Mouse (Mus musculus) intestine, postnatal 0 days (tissue): ENCODE measurements around the gene Osm. TPM values are rescaled to one million over a fixed set of nuclear protein-coding genes. Genes with fewer than 3 reads are reported as not detected.

Experiments used
- ATAC-seq: fragments of 200-750 bp; cut with Nextera tagmentation; 2 replicates; pipeline ENCODE4 v1.8.0; 2017; ENCODE audit warnings: mild to moderate bottlenecking, moderate TSS enrichment, moderate library complexity
- H3K27ac ChIP-seq: fragments of 300-500 bp; sonication (generic); 2 replicates; pipeline ENCODE4 v1.5.1; 2014; ENCODE audit warnings: mild to moderate bottlenecking, low read depth, low read length, moderate library complexity
- H3K27me3 ChIP-seq: fragments of 300-500 bp; sonication (generic); replicated peaks from 2 replicates; pipeline ENCODE4 v1.6.1; 2014; ENCODE audit warnings: low read length, mixed read lengths; ENCODE audit not compliant: control insufficient read depth, insufficient read depth
- H3K36me3 ChIP-seq: fragments of 300-500 bp; sonication (generic); 2 replicates; pipeline ENCODE4 v1.6.1; 2014; ENCODE audit warnings: mild to moderate bottlenecking, moderate library complexity; ENCODE audit not compliant: control insufficient read depth, insufficient read depth
- H3K4me1 ChIP-seq: fragments of 300-500 bp; sonication (generic); replicated peaks from 2 replicates; pipeline ENCODE4 v1.6.1; 2014; ENCODE audit warnings: antibody characterized with exemption, low read length, mixed read lengths; ENCODE audit not compliant: control insufficient read depth, insufficient read depth
- H3K4me2 ChIP-seq: fragments of 300-500 bp; sonication (generic); replicated peaks from 2 replicates; pipeline ENCODE4 v1.6.1; 2014; ENCODE audit warnings: low read depth, mild to moderate bottlenecking, moderate library complexity
- H3K4me3 ChIP-seq: fragments of 300-500 bp; sonication (generic); 2 replicates; pipeline ENCODE4 v1.5.1; 2014; ENCODE audit warnings: low read depth, low read length
- H3K9ac ChIP-seq: fragments of 300-500 bp; sonication (generic); 2 replicates; pipeline ENCODE4 v1.6.1; 2014; ENCODE audit warnings: mild to moderate bottlenecking, low read depth, low read length
- H3K9me3 ChIP-seq: fragments of 300-500 bp; sonication (generic); 2 replicates; pipeline ENCODE4 v1.6.1; 2016; ENCODE audit warnings: mixed run types; ENCODE audit not compliant: control insufficient read depth
- CTCF ChIP-seq: sonication (generic); IDR thresholded peaks from 2 replicates; pipeline ENCODE4 v1.5.1; 2016; ENCODE audit warnings: low read depth, mild to moderate bottlenecking, control low read depth, antibody characterized with exemption, moderate library complexity
- whole genome bisulfite sequencing: fragments of 180-500 bp; shearing (Covaris S2); extraction: QIAGEN DNeasy Blood & Tissue Kit; methylation state at CpG from one replicate; pipeline ENCODE4 v1.1.7; 2014; 5-methylcytosine and 5-hydroxymethylcytosine counted together
- polyA plus RNA-seq: library from polyadenylated mRNA; unstranded; fragments of >200 nt; fragmentation: Nextera tagmentation; extraction: Ambion mirVana; gene quantifications from 2 replicates; pipeline ENCODE4 v1.2.1, GENCODE M21; 2015

The Osm gene
- polyA plus RNA-seq, 1 experiment from 2014 or later, result 0.20 TPM

DNA sequence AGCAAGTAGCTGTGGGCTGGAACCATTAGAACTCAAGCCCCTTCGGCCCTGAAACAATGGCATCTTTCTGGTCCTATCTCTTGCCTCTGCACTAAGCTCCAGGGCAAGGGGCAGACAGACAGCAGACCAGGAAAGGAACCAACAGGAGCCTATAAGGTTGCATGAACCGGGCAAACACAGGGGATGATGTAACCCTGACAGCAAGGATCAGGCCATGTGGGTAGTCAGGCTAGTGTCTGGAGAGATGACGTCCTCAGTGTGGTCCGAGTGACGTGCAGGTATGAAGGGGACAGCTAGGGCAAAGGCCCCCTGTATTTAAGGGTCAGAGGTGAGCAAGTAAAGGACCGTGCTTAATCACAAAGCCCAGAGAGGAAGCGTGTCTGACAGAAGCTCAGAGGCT is 14.1 kb downstream of the Osm start:
- Histone ChIP-seq H3K27ac (no peak overlapping the region), H3K4me3 (no peak overlapping the region), H3K36me3 (no peaks in the 10 kb centered on the region), H3K9ac (no peak overlapping the region), H3K9me3 (no peaks in the 10 kb centered on the region), H3K4me1 (peaks cover 7% of the 10 kb centered on the region; the same call in 1 of the 2 replicates), H3K4me2 (no peak overlapping the region), H3K27me3 (no peaks in the 10 kb centered on the region)
- ATAC-seq, result peak; percentile 14; the same call in 1 of the 2 replicates
- 74% methylated on average over 7 of the region's 7 CpGs for WGBS
- TF ChIP-seq CTCF, result no peak

DNA sequence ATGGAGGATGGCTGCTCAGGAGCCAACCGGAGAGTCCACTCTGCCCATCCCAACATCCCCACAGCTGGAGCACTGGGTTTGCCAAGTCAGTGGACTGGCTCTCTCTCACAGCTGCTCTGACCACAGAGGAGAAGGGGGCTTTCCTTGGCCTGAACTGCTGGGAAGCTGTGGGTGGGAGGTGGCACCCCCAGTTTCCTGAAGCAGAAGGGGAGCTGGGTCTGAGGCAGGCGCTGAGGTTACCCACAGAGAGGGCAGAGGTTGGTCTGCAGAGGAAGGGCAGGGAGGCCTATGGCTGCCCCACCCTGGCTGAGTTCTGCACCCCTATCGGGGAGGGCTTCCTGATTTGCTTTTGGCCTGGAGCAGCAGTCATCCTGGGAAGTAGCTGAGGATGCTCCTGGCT is 15.2 kb downstream of the Osm start:
- peaks cover 7% of the 10 kb centered on the region; the same call in 1 of the 2 replicates for H3K4me1 ChIP-seq
- H3K27ac ChIP-seq, result no peak overlapping the region
- no peak overlapping the region for H3K4me3 ChIP-seq
- WGBS, result 66% methylated on average over 3 of the region's 3 CpGs
- H3K9me3 ChIP-seq, result no peaks in the 10 kb centered on the region
- H3K9ac ChIP-seq, result no peak overlapping the region
- no peak for ATAC-seq
- no peak overlapping the region for H3K4me2 ChIP-seq
- H3K27me3 ChIP-seq, result no peaks in the 10 kb centered on the region
- TF ChIP-seq CTCF, result no peak
- no peaks in the 10 kb centered on the region for H3K36me3 ChIP-seq

DNA sequence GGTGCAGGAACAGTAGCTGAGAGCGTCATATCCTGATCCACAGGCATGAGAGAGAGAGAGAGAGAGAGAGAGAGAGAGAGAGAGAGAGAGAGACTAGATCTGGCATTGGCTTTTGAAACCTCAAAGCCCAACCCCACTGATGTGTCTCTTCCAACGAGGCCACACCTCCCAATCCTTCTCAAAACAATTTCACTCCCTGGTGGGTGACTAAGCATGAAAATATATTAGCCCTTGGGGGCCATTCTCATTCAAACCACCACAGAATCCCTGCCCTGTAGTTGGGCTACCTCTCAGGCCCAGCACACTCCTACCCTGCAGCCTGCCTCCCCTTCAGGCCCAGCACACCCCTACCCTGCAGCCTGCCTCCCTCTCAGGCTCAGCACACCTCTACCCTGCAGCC is 16.7 kb downstream of the Osm start:
- no peak for ATAC-seq
- Histone ChIP-seq H3K27ac (no peak overlapping the region), H3K27me3 (no peaks in the 10 kb centered on the region), H3K9me3 (no peaks in the 10 kb centered on the region), H3K9ac (no peak overlapping the region), H3K4me1 (peaks cover 7% of the 10 kb centered on the region; the same call in 1 of the 2 replicates), H3K4me3 (no peak overlapping the region), H3K4me2 (no peak overlapping the region), H3K36me3 (no peaks in the 10 kb centered on the region)
- TF ChIP-seq CTCF, result no peak
- 76% methylated on average over 2 of the region's 2 CpGs for WGBS

DNA sequence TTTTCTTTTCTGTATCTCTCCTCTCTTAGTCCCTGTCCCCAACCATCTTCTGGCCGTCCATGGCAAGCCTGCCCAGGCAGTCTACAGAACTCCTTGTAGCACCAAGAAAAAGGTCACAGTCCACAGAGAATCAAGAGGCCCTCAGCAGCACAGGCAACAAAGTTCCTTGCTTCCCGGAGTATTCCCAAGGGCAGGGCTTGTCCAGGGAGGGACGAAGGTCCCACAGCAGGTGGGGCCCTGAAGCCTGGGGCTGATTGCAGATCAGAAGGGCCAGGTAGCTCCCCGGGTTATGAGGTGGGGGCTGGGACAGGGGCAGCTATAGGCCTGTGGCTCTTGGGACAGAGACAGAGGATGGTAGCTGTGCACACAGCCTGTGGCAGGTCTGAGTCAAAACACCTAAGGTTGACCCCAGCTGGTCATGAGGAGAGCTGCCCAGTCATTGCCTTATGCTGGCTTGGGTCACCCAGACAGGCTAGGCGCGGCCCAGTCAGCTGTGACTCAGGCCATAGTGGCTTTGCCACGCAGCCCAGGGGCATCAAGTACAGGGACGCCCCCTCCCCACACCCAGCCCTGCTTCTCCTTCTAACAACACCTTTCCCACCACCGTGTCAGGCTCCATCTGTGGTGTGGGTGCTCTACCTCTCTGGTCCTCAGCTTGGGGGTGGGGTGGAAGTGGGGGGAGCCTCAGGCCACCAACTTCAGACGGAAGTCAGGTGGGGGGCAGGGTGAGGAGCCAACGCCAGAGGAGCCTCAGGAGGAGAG is 20.8 kb downstream of the Osm start, which contains the start of gene Lif:
Lif (plus strand) TSS at position 712 of the 762 bp plus-strand sequence.
- Histone ChIP-seq H3K9ac (0 out of 2 replicates have a peak within 1 kb of the TSS, but pooled peaks have one; percentile 37), H3K4me2 (peak within 1 kb of the TSS; percentile 61), H3K36me3 (no peaks in the 10 kb centered on the region), H3K9me3 (no peaks in the 10 kb centered on the region), H3K4me3 (peak within 1 kb of the TSS; percentile 21), H3K27ac (peak within 1 kb of the TSS; percentile 93), H3K27me3 (no peaks in the 10 kb centered on the region), H3K4me1 (peaks cover 19% of the 10 kb centered on the region)
- no peak for TF ChIP-seq CTCF
- WGBS, result 38% methylated on average over 11 of the region's 11 CpGs
- peak; percentile 83 for ATAC-seq

DNA sequence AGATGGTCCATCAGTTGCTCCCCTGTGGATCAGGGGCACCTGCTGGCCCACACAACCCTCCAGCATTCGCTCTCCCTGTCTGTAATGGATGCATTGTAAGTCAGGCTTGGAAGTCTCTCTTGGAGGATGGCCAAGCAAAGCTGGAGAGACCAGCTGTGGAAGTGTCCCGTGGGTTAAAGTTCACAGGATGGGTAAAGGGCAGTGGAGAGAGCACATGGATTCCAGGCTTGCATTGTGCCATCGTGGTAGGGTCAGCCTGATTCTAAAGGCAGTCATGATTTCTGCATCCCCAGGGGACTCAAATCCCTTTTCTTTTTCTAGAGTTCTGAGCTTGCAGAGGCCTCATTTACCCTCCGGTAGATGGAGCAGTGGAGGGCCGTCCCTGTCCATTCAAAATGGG is 21.5 kb downstream of the Osm start:
- WGBS, result 38% methylated on average over 5 of the region's 5 CpGs
- Histone ChIP-seq H3K9me3 (no peaks in the 10 kb centered on the region), H3K4me3 (peak overlapping the region; percentile 21), H3K36me3 (no peaks in the 10 kb centered on the region), H3K4me1 (peaks cover 19% of the 10 kb centered on the region), H3K9ac (0 out of 2 replicates have a peak overlapping the region, but pooled peaks have one; percentile 37), H3K27ac (peak overlapping the region; percentile 93), H3K27me3 (no peaks in the 10 kb centered on the region), H3K4me2 (peak overlapping the region; percentile 61)
- no peak; the same call in 1 of the 2 replicates for TF ChIP-seq CTCF
- ATAC-seq, result no peak

DNA sequence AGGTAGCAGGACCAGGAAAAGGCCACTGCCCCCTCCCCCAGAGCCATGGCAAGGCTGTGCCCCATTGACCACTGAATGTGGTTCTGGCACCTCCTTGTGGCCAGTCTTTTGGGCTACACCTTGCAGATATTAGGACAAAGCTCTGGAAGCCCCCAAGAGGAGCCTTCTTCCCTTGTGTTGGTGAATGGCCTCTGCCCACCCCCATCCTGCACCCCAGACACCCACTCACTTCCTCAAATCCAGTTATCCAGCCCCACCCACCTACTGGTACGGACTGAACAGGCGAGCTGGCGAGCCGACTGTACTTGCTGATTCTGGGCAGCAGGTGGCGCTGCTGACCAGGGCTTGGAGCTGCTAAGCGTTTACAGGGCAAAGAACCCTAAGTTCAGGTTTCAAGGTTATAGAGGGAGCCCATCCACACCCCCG is 22.4 kb downstream of the Osm start:
- peaks cover 22% of the 10 kb centered on the region for H3K4me1 ChIP-seq
- peak overlapping the region; percentile 21; the same call in 1 of the 2 replicates for H3K4me3 ChIP-seq
- H3K36me3 ChIP-seq, result no peaks in the 10 kb centered on the region
- peak; percentile 92 for TF ChIP-seq CTCF
- H3K27ac ChIP-seq, result peak overlapping the region; percentile 93; the same call in 1 of the 2 replicates
- ATAC-seq, result peak; percentile 29; the same call in 1 of the 2 replicates
- H3K27me3 ChIP-seq, result no peaks in the 10 kb centered on the region
- peak overlapping the region; percentile 61 for H3K4me2 ChIP-seq
- WGBS, result under 1% methylated on average over 7 of the region's 7 CpGs
- no peaks in the 10 kb centered on the region for H3K9me3 ChIP-seq
- no peak overlapping the region for H3K9ac ChIP-seq
